ENCODE assay signal across 12 mouse cellular contexts in the genomic region with DNA sequence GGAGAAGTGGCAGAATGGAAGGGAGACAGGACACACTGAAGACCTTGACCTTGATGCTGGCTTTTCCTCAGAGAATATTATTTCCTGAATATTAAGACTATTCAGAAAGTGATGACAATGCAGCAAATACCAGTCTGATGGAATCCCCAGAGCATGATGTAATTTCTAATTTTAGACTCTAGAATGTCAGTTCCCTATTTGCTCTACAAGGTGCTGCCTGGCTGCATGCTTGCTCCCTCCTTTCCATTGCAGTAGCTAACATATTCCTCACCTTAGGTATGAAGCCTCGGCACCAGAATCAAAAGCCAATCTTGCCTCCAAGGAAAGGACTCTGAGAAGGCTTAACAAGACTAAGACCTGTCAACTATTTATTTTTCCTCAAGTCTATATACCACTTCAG.
"Had no signal": no experiment of that assay in that cellular context is flagged by ENCODE, and none has a peak within 500 bp of the region (broad histone marks: within the 10 kb centered on the region; RNA-seq: fewer than 3 reads in every experiment).

No protein-coding gene starts in this region.

- H3K4me1 ChIP-seq: limb, embryonic 15.5 days; liver, embryonic 12.5 days; neural tube, embryonic 15.5 days had no signal

- H3K27ac ChIP-seq: kidney, postnatal 0 days; limb, embryonic 15.5 days; liver, embryonic 12.5 days; midbrain, embryonic 10.5 days; neural tube, embryonic 15.5 days had no signal

- DNase-seq: kidney, postnatal 36 days; lung, embryonic 14.5 days; lung, postnatal 10 days; lung, postnatal 4 days; midbrain, embryonic 14.5 days; thymus, postnatal 4 days had no signal

- ATAC-seq: liver, embryonic 12.5 days had no signal

- H3K4me2 ChIP-seq: limb, embryonic 15.5 days; liver, embryonic 12.5 days; lung, embryonic 14.5 days; neural tube, embryonic 15.5 days had no signal

- H3K36me3 ChIP-seq: limb, embryonic 15.5 days; liver, embryonic 12.5 days; midbrain, embryonic 10.5 days; neural tube, embryonic 15.5 days had no signal

- H3K9ac ChIP-seq: limb, embryonic 15.5 days; liver, embryonic 12.5 days; lung, embryonic 14.5 days; neural tube, embryonic 15.5 days had no signal

- H3K9me3 ChIP-seq: limb, embryonic 15.5 days; liver, embryonic 12.5 days; midbrain, embryonic 10.5 days; neural tube, embryonic 15.5 days had no signal

- H3K27me3 ChIP-seq: limb, embryonic 15.5 days; liver, embryonic 12.5 days; neural tube, embryonic 15.5 days had no signal

- H3K4me3 ChIP-seq: limb, embryonic 15.5 days; liver, embryonic 12.5 days; midbrain, embryonic 10.5 days; myocyte; neural tube, embryonic 15.5 days had no signal
